Mouse (Mus musculus): ENCODE measurements at regions not wholly inside any gene's neighbourhood (a gene's known extent, or its start where the extent isn't known, plus 50 kb on each side); places are given as distances from the start of the nearest gene placed in this dataset.

DNA sequence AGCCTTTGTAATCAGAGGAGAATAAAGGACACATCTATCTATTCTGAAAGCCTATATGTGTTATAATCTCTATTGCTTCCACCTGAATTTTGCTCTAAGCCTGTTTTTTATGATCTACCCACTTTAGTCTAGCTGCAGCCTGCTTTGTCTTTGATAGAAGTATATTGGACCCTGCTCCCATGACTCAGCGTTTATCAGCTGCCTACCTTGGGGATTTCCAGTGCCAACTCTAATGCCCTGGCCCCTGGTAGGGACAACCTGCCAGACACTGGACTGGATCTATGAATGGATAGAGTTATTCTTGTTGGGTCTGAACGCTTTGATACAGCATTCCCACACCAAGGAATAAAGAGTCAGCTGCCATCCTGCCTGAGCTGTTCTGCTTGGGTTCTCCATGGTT, 232.3 kb upstream of the Tprg start:
- Histone ChIP-seq H3K27ac (ENCODE audit: control insufficient read depth, insufficient read depth, low read depth, low read length) (no peak overlapping the region), H3K4me3 (ENCODE audit: control insufficient read depth, low read depth, low read length) (no peak overlapping the region), H3K36me3 (ENCODE audit: control insufficient read depth, insufficient read depth, low read length) (no peaks in the 10 kb centered on the region), H3K27me3 (ENCODE audit: control insufficient read depth, insufficient read depth, low read length) (0 out of 2 replicates have a peak, but pooled peaks cover 3% of the 10 kb centered on the region), H3K4me1 (ENCODE audit: control insufficient read depth, insufficient read depth, low read length) (peaks cover 8% of the 10 kb centered on the region)
- TF ChIP-seq POLR2A (IDR thresholded peaks at IDR 0.05; ENCODE audit: control insufficient read depth, low read depth, low read length) (no peak), CTCF (IDR thresholded peaks at IDR 0.05; ENCODE audit: control insufficient read depth, insufficient read depth, insufficient replicate concordance, low read depth, low read length) (no peak)

DNA sequence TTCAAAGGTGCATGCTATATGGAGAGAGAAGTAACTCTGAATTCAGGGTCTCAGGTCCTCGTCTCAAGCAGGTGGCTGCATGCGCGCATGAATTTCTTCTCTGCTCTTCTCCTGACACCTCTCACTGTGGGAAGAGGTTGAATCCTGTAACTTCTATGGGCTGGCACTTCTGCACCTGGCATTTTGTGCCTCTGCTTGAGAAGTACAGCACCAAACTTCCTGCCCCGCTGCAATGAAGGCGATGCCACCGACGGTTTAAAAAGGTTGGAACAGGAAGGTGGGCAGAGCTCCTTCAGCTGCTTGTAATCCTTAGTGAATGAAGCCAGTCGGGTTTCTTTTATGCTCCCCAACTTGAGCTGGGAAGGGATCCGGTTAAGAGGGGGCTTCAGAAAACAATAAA, 231.2 kb upstream of the Tprg start:
- Histone ChIP-seq H3K36me3 (ENCODE audit: control insufficient read depth, insufficient read depth, low read length) (no peaks in the 10 kb centered on the region), H3K4me3 (ENCODE audit: control insufficient read depth, low read depth, low read length) (no peak overlapping the region), H3K27ac (ENCODE audit: control insufficient read depth, insufficient read depth, low read depth, low read length) (no peak overlapping the region), H3K4me1 (ENCODE audit: control insufficient read depth, insufficient read depth, low read length) (peaks cover 12% of the 10 kb centered on the region), H3K27me3 (ENCODE audit: control insufficient read depth, insufficient read depth, low read length) (0 out of 2 replicates have a peak, but pooled peaks cover 3% of the 10 kb centered on the region)
- TF ChIP-seq POLR2A (IDR thresholded peaks at IDR 0.05; ENCODE audit: control insufficient read depth, low read depth, low read length) (no peak), CTCF (IDR thresholded peaks at IDR 0.05; ENCODE audit: control insufficient read depth, insufficient read depth, insufficient replicate concordance, low read depth, low read length) (no peak)

DNA sequence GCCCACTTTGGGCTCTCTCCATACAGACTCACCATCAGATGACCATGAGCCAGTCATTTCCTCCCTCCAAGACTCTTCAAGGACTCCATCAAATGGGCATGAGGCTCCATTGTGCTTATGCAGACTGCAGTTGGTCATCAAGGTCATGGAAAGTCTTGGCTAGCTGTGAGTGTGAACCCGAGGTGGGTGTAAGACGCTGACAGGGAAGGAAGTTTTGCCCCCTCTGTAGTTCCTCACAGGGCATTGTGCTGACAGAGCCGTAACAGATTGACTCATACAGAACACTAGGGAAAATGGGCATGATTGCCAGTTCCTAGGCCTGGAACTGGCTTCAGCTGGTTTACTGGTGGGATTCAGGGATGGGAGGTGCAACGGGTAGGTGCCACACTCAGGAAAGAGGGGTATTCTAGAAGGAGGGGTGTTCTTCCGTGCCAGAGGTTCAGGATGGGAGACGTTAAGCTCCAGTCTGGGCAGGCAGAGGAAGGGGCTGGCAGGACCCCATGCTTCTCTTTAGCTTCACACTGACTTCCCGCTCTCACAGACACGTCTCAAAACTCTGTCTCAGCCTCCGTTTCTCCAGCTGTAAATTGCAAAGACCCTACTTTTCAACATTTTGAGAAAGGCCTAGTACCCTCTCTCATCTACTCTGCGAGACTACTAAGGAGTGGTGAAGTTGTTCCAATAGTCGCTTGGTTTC, 228.4 kb upstream of the Tprg start:
- no peaks in the 10 kb centered on the region for H3K36me3 ChIP-seq (ENCODE audit: control insufficient read depth, insufficient read depth, low read length)

DNA sequence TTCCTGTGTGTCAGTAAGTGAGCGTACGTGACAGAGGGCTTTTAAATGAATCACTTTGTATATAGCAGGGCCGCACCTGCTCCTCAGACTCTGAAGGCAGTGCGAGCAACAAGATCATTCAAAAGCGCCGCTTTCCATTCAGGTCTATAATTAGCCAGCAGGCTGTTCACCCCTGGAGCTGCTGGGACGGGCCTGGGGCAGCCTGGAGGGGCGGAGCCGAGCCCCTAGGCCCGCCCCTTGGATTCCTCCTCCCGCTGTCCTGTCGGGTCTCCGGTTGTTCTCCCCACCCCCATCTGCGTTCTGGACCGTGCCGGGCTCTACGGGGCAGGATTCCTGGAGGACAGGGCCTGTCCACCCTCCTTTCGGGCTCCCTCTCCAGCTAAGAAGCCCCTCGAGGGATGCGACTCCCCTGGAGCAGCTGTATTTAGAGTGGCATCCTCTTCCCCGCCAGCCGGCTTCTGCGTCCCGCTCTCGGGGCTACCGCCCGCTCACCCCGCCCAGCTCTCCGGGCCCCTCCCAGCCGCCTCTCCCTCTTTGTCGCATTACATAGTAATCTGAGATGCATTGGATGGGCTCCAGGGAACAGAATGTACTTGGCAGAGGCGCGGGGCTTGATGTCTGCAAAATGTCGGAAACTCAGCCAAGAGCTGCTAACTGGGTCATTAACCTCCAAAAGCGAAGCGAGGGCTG, 227.7 kb upstream of the Tprg start:
- TF ChIP-seq POLR2A (IDR thresholded peaks at IDR 0.05; ENCODE audit: control insufficient read depth, low read depth, low read length) (peak; percentile 40; the same call in 1 of the 2 replicates), CTCF (IDR thresholded peaks at IDR 0.05; ENCODE audit: control insufficient read depth, insufficient read depth, insufficient replicate concordance, low read depth, low read length) (no peak)
- H3K4me3 ChIP-seq (ENCODE audit: control insufficient read depth, low read depth, low read length), result peak overlapping the region; percentile 81

More for the DNA sequence above, 228.4 kb upstream of the Tprg start:
- Histone ChIP-seq H3K27ac (ENCODE audit: control insufficient read depth, insufficient read depth, low read depth, low read length) (no peak overlapping the region), H3K4me1 (ENCODE audit: control insufficient read depth, insufficient read depth, low read length) (peaks cover 12% of the 10 kb centered on the region), H3K4me3 (ENCODE audit: control insufficient read depth, low read depth, low read length) (peak overlapping the region; percentile 81), H3K27me3 (ENCODE audit: control insufficient read depth, insufficient read depth, low read length) (0 out of 2 replicates have a peak, but pooled peaks cover 3% of the 10 kb centered on the region)
- TF ChIP-seq CTCF (IDR thresholded peaks at IDR 0.05; ENCODE audit: control insufficient read depth, insufficient read depth, insufficient replicate concordance, low read depth, low read length), result no peak
- TF ChIP-seq POLR2A (IDR thresholded peaks at IDR 0.05; ENCODE audit: control insufficient read depth, low read depth, low read length), result no peak

DNA sequence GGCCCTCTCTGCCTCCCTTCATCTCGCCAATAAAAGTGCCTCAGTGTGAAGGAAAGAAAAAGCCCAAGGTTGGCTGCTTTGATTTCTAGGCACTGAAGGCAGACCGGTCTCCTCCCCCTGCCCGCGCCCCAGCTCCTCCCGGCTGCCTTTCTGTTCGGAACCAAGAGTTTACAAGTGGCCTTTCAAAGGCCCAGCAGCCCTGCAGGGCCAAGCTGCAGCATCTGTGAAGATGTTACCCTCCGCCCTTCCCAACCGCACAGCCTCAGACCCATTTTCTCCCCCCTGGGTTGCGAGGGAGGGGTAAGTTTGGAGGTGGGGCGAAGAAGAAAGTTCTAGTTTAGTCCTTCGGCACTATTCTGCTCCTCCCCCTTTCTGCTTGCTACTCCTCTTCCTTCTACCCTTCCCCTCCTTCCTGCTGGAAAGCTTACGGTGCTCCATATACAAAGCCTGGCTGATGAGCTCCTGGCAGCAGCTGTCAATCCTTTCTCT, 227.1 kb upstream of the Tprg start:
- Histone ChIP-seq H3K36me3 (ENCODE audit: control insufficient read depth, insufficient read depth, low read length) (no peaks in the 10 kb centered on the region), H3K27ac (ENCODE audit: control insufficient read depth, insufficient read depth, low read depth, low read length) (peak overlapping the region; percentile 54), H3K4me1 (ENCODE audit: control insufficient read depth, insufficient read depth, low read length) (peaks cover 12% of the 10 kb centered on the region), H3K4me3 (ENCODE audit: control insufficient read depth, low read depth, low read length) (peak overlapping the region; percentile 81), H3K27me3 (ENCODE audit: control insufficient read depth, insufficient read depth, low read length) (0 out of 2 replicates have a peak, but pooled peaks cover 3% of the 10 kb centered on the region)
- TF ChIP-seq POLR2A (IDR thresholded peaks at IDR 0.05; ENCODE audit: control insufficient read depth, low read depth, low read length) (peak; percentile 49; the same call in 1 of the 2 replicates), CTCF (IDR thresholded peaks at IDR 0.05; ENCODE audit: control insufficient read depth, insufficient read depth, insufficient replicate concordance, low read depth, low read length) (0 out of 2 replicates have a peak, but pooled peaks have one; percentile 4)

More for the DNA sequence above, 227.7 kb upstream of the Tprg start:
- Histone ChIP-seq H3K27ac (ENCODE audit: control insufficient read depth, insufficient read depth, low read depth, low read length) (peak overlapping the region; percentile 73; the same call in 1 of the 2 replicates), H3K4me1 (ENCODE audit: control insufficient read depth, insufficient read depth, low read length) (peaks cover 12% of the 10 kb centered on the region), H3K36me3 (ENCODE audit: control insufficient read depth, insufficient read depth, low read length) (no peaks in the 10 kb centered on the region), H3K27me3 (ENCODE audit: control insufficient read depth, insufficient read depth, low read length) (0 out of 2 replicates have a peak, but pooled peaks cover 3% of the 10 kb centered on the region)

DNA sequence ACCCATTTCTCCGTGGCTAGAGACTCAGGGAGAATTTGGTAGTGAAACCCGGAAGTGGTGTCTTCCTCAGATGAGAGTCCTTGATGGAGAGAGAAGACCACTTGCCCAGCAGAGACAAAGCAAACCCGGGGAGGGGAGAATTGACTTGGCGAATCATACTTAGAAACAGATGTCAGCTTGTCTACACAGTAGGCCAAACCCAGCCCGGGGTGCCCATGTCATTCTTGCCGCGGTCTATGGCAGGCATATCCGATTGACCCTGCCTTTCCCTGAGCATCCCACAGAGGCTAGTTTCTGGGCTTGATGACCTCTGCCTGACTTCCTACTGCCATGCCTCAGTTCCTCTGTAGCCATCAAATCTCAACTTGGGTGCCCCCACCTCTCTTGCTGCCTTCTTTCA, 226.4 kb upstream of the Tprg start:
- Histone ChIP-seq H3K36me3 (ENCODE audit: control insufficient read depth, insufficient read depth, low read length) (no peaks in the 10 kb centered on the region), H3K4me3 (ENCODE audit: control insufficient read depth, low read depth, low read length) (no peak overlapping the region), H3K27ac (ENCODE audit: control insufficient read depth, insufficient read depth, low read depth, low read length) (peak overlapping the region; percentile 54), H3K27me3 (ENCODE audit: control insufficient read depth, insufficient read depth, low read length) (0 out of 2 replicates have a peak, but pooled peaks cover 3% of the 10 kb centered on the region), H3K4me1 (ENCODE audit: control insufficient read depth, insufficient read depth, low read length) (peaks cover 12% of the 10 kb centered on the region)
- TF ChIP-seq CTCF (IDR thresholded peaks at IDR 0.05; ENCODE audit: control insufficient read depth, insufficient read depth, insufficient replicate concordance, low read depth, low read length), result no peak
- TF ChIP-seq POLR2A (IDR thresholded peaks at IDR 0.05; ENCODE audit: control insufficient read depth, low read depth, low read length), result no peak

DNA sequence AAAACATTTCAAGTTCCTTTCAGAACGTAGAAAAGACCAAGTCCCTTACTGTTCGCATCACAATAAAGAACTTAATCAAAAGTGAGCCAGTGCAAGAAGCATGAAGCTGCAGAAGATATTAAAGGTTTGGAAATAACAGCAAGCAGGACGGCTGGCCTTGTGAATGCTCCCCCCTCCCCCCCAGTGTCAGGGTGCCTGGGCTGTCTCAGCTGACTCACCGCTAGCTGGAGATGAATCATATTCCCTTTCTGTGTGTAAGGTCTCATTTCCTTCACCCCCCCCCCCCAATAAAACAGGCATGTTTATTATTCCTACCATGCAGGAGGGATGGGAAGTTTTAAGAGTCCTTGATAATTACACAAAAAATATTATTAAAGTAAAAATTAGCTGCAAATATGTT, 225.0 kb upstream of the Tprg start:
- Histone ChIP-seq H3K4me3 (ENCODE audit: control insufficient read depth, low read depth, low read length) (no peak overlapping the region), H3K27ac (ENCODE audit: control insufficient read depth, insufficient read depth, low read depth, low read length) (no peak overlapping the region), H3K27me3 (ENCODE audit: control insufficient read depth, insufficient read depth, low read length) (0 out of 2 replicates have a peak, but pooled peaks cover 3% of the 10 kb centered on the region), H3K36me3 (ENCODE audit: control insufficient read depth, insufficient read depth, low read length) (no peaks in the 10 kb centered on the region), H3K4me1 (ENCODE audit: control insufficient read depth, insufficient read depth, low read length) (peaks cover 12% of the 10 kb centered on the region)
- TF ChIP-seq CTCF (IDR thresholded peaks at IDR 0.05; ENCODE audit: control insufficient read depth, insufficient read depth, insufficient replicate concordance, low read depth, low read length) (no peak), POLR2A (IDR thresholded peaks at IDR 0.05; ENCODE audit: control insufficient read depth, low read depth, low read length) (no peak)

Data from testis, adult 2 months (tissue).